Mouse (Mus musculus) thymus, adult 18-20 months (tissue): ENCODE data around the gene Chka.
A peak's percentile ranks its signal among the peaks of the same experiment; 100 is the strongest.

ENCODE experiments used
- DNase-seq, 2 experiments: peaks; one replicate each; pipeline ENCODE4 v3.0.0; 2022; ENCODE audit warnings: mixed read lengths in 2 of 2

Chka gene

DNA sequence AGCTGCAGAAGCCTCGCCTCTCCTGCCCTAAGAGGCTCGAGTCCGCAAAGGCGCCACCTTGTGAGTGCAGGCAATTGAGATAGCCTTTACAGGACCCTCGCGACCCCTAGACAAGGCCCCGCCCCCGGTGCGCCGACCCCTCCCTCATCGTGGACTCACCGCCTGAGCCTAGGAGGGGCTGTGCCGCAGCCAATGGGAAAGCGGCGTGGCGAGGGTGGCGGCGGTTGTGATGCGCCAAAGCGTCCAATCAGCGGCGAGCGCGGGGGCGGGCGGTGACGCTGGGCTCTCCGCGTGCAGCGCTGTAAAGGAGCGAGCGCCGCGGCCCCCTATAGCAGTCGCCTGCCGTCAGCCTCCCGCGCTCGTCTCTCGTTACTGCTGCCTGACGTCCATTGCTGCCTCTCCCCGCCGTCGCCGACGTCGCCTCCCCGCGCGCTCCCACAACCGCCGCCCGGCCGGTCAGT lies at the start of gene Chka:
Gene Chka (plus strand): TSS at position 272 of the 461 bp plus-strand sequence.
- DNase-seq = peak; percentile 97 to 98

DNA sequence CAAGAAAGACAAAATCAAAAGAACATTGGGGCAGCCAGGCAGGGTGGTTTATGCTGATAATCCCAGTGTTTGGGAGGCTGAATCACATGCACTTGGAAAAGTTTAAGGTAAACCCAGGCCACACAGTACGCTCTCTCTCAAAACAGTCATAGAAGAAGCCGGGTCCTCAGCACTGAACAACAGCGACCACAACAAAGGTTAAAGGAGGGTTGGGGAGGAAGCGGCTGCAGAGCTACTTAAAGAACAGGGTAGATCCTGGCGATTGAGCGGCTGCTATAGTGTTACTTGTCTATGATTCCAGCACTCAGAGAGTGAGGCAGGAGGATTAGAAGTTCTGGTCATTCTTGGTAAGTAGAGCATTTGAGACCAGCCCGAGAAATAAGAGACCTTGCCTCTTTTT lies 46.0 kb upstream of the Chka start:
- DNase-seq = no peak

DNA sequence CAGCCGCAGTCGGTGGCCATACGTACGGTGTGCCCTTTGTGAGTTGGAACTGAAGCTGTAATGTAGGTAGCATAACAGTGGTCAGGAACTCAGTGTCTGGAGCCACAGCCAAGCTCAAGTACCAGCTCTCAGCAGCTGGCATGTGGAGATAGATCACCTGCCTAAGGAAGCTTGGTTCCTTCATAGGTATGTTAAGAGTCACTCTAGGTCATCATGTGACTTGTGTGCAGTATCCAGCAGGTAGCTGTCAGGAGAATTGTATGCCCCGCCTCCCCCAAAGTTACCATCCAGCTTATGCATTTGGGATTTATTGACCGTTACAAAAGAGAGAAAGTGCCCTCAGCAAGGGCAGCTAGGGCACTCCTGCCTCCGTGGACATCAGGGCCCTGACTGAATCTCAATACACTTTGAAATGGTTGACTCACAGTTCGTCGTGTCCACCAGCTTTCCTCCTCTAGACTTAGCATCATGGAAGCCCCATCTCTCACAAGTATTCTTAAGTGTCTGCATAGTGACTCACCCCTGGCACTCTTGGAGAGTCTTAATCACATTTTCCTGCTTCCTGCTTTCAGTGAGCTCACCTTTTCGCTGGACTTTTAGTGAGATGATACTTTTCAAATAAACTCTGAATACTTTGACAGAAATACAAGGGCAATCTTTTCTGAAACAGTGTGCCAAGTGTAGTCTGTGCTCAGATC lies 40.9 kb upstream of the Chka start:
- DNase-seq = no peak

- DNase-seq = no peak
Observed at GRCm38 (mm10) chr19:3814461-3814860, 37.1 kb upstream of the Chka start.

GRCm38 (mm10) chr19:3815824-3816223 lies 35.7 kb upstream of the Chka start:
- DNase-seq = no peak

GRCm38 (mm10) chr19:3819080-3819479 lies 32.5 kb upstream of the Chka start:
- DNase-seq = no peak

DNA sequence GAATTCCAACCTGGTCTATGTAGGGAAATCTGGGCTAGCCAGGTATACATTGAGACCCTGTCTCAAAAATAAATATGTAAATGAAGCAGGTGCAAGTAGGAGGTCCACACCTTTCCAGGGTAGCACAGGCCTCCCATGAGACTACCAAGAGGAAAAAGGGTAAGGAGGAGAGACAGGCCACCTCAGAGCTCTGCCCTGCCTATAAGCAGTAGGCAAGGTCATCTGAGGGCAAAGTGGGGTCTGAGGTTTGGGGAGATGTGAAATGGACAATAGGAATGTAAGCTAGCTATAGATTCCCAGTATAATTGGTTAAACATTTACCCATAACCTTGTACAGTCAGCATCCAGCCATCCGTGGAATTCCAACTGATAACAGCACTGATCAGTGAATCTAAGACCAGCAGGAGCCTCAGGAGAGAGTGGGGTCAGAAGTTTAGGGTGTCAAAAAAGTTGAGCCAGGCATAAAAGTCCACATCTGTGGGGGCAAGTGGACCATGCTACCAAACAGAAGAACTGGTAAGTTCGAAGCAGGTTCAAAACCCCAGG lies 31.6 kb upstream of the Chka start:
- no peak for DNase-seq

DNA sequence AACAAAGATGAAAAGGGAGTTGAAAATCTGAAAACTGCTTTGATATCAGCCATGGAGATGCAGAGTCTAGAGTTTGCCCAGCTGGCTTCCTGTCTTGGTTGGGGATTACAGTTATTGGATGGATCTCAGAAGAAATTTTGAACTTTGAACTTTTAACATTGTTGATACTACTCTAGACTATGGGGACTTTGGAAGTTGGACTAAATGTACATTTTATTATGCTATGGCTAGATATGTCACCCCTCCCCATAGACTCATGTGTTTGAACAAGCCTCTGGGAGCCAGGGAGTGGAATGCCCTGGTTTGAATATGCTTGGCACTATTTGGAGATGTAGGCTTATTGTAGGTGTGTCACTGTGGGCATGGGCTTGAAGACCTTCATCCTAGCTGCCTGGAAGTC lies 26.5 kb upstream of the Chka start:
- no peak for DNase-seq

GRCm38 (mm10) chr19:3829863-3830262 lies 21.7 kb upstream of the Chka start:
- DNase-seq = no peak

- DNase-seq = no peak
Observed at GRCm38 (mm10) chr19:3831716-3832115, 19.9 kb upstream of the Chka start.

- DNase-seq = no peak
Observed at GRCm38 (mm10) chr19:3832851-3833353, 18.7 kb upstream of the Chka start.

DNA sequence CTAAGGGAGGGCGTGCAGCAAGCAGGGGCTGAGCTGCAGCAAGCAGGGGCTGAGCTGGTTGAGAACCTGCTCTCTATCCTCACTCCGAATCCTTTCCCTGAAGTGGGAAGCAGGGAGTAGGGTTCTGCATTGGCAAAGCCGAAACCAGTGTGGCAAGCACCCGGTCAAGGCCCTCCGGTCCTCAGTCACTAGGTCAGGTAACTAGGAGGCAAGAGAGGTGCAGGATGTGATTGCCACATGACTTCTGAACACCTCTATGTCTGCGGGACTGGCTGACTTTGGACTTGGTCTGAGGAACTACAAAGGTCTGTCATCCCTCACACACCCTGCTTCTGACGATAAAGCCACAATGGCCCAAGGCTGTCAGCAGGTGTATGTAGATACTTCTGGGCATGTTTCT lies 17.3 kb upstream of the Chka start:
- no peak for DNase-seq

- DNase-seq = peak in 1 of 2 experiments; percentile 33
Observed at GRCm38 (mm10) chr19:3836791-3837190, 14.8 kb upstream of the Chka start.

- DNase-seq = no peak
Observed at GRCm38 (mm10) chr19:3838931-3839330, 12.6 kb upstream of the Chka start.

DNA sequence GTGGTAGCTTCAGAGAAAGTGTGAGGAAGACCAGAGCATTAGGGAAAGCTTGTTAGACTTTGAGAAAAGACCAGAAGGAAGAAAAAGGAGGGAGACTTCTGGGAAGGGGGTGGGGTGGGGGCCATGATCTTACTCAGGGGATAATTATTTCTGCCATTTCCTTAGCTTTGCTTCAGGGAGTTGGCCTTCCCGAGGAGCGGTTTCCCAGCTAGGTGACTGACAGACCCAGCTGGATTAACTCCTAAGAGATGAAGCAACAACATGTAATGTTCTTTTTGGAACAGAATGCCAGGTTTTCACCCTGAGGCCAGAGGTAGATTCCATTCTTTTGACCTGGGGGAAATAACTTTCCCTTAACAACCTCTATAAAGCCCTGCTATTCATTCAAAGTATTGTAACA lies 11.9 kb upstream of the Chka start:
- DNase-seq = no peak

GRCm38 (mm10) chr19:3840214-3840651 lies 11.3 kb upstream of the Chka start:
- DNase-seq = peak in 1 of 2 experiments; percentile 41

GRCm38 (mm10) chr19:3840685-3841084 lies 10.9 kb upstream of the Chka start:
- DNase-seq = no peak

DNA sequence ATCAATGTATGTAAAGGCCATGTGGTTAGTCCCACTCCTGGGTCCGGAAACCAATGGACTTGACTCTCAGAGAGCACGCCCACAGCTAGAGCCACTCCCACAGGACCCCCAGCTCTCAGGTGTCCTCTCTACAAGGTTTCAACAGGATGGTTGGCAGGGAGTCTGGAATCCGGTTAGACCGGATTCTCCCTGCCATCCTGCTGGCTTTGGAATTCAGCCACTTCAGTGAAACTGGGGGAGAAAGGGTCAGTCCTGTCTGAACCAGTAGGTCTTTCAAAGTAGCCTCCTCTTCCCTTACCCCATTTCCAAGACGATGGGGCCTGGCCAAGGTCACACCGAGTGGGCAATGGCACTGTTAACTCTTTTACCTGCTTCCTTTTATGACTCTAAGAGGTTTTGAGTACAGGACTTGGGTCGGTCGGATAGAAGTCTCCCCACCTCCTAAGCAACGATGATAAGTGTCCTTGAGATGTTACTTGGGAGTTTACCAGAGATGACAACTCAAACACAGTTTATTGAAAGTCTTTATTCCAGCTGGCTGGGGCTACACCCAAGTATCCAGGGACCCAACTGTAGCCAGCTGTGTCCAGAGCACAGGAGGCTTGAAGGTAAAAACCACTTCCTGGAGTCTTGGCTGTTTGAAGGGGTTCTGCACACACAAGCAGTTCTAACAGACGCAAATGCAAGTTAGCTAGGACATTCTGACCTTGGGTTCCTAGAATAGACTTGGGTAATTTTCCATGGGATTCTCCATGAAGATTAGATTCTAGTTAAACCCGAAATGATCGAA lies 9.0 kb upstream of the Chka start:
- no peak for DNase-seq

- no peak for DNase-seq
Observed at GRCm38 (mm10) chr19:3843629-3844028, 7.9 kb upstream of the Chka start.

- no peak for DNase-seq
Observed at GRCm38 (mm10) chr19:3844836-3845235, 6.7 kb upstream of the Chka start.

DNA sequence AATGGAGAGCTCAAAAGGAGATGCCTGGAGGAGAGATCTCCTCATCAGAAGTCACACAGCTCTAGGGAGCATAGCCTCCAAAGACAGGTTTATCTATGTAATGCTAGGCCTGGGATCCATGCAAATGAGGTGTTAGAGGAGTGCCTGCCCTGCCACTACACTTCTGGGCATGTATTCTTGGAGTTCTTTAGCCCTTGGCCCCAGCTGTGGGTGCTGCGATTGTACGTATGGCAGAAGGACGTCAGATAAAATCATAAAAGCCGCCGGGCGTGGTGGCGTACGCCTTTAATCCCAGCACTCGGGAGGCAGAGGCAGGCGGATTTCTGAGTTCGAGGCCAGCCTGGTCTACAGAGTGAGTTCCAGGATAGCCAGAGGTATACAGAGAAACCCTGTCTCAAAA lies 6.2 kb upstream of the Chka start:
- no peak for DNase-seq

GRCm38 (mm10) chr19:3845803-3846406 lies 5.7 kb upstream of the Chka start:
- no peak for DNase-seq
